Mouse (Mus musculus) bone marrow macrophage, adult 2 months (primary cell): ENCODE measurements around the gene Vgll4.

Experiments
- CTCF ChIP-seq: IDR thresholded peaks from 2 replicates; pipeline ENCODE4 v1.5.1; 2012; ENCODE audit warnings: low read depth, mild to moderate bottlenecking, low read length, moderate library complexity
- POLR2A ChIP-seq: IDR thresholded peaks from 2 replicates; pipeline ENCODE4 v1.6.1; 2012; ENCODE audit warnings: mild to moderate bottlenecking, low read depth, low read length, borderline replicate concordance

GRCm38 (mm10) chr6:114979715-114980114, 9.9 kb upstream of the Vgll4 start:
- no peak for TF ChIP-seq CTCF
- no peak for TF ChIP-seq POLR2A
